Mouse (Mus musculus) megakaryocyte, embryonic 14.5 days (primary cell): ENCODE data around the gene Mrpl55. TPM values are rescaled to one million over a fixed set of nuclear protein-coding genes. Genes with fewer than 3 reads are reported as not detected.

Experiments used
- H3K27me3 ChIP-seq: replicated peaks from 2 replicates; pipeline ENCODE3; 2012; ENCODE audit warnings: inconsistent platforms
- H3K36me3 ChIP-seq: replicated peaks from 2 replicates; pipeline ENCODE3; 2012; ENCODE audit warnings: low read length, inconsistent platforms, mixed read lengths
- H3K4me1 ChIP-seq: 2 replicates; pipeline ENCODE4 v1.6.1; 2012; ENCODE audit warnings: inconsistent platforms
- H3K4me3 ChIP-seq: replicated peaks from 2 replicates; pipeline ENCODE3; 2012; ENCODE audit warnings: moderate library complexity, mild to moderate bottlenecking, inconsistent platforms
- H3K9me3 ChIP-seq: 2 replicates; pipeline ENCODE4 v1.6.1; 2012; ENCODE audit warnings: inconsistent platforms
- FLI1 ChIP-seq: IDR thresholded peaks from 2 replicates; pipeline ENCODE4 v1.6.1; 2012; ENCODE audit warnings: low read length, inconsistent platforms, mixed read lengths
- GATA1 ChIP-seq: IDR thresholded peaks from 3 replicates; pipeline ENCODE4 v1.6.1; 2012; ENCODE audit warnings: mixed read lengths, low read length, inconsistent platforms, borderline replicate concordance
- polyA plus RNA-seq: library from polyadenylated mRNA; stranded (reverse); fragments of >175 nt; gene quantifications from 2 replicates; pipeline ENCODE4 v1.2.3, GENCODE M21; 2012; ENCODE audit warnings: low replicate concordance; ENCODE audit not compliant: insufficient read depth

Mrpl55 gene
- 22.0 and 34.5 TPM in 2 replicates for polyA plus RNA-seq

GRCm38 (mm10) chr11:59202081-59202995 is at the start of gene Mrpl55:
Gene Mrpl55, plus strand, starts transcription at chr11:59202486.
- Histone ChIP-seq H3K9me3 (no peaks in the 10 kb centered on the region), H3K4me3 (peak within 1 kb of the TSS; percentile 92), H3K4me1 (peaks cover 25% of the 10 kb centered on the region), H3K36me3 (peaks cover 35% of the 10 kb centered on the region), H3K27me3 (no peaks in the 10 kb centered on the region)
- TF ChIP-seq FLI1 (no peak), GATA1 (no peak)

- Histone ChIP-seq H3K4me3 (no peak overlapping the region), H3K9me3 (no peaks in the 10 kb centered on the region), H3K36me3 (peaks cover 34% of the 10 kb centered on the region), H3K4me1 (peaks cover 9% of the 10 kb centered on the region), H3K27me3 (peaks cover 6% of the 10 kb centered on the region)
- TF ChIP-seq FLI1, result no peak
- TF ChIP-seq GATA1, result no peak
Observed at GRCm38 (mm10) chr11:59154220-59154619, 48.1 kb upstream of the Mrpl55 start.

GRCm38 (mm10) chr11:59155900-59156299 is 46.4 kb upstream of the Mrpl55 start:
- H3K27me3 ChIP-seq, result no peaks in the 10 kb centered on the region
- TF ChIP-seq FLI1 (no peak), GATA1 (no peak)
- H3K36me3 ChIP-seq, result peaks cover 34% of the 10 kb centered on the region
- H3K9me3 ChIP-seq, result no peaks in the 10 kb centered on the region
- H3K4me1 ChIP-seq, result peaks cover 13% of the 10 kb centered on the region
- H3K4me3 ChIP-seq, result no peak overlapping the region

- Histone ChIP-seq H3K27me3 (no peaks in the 10 kb centered on the region), H3K36me3 (peaks cover 34% of the 10 kb centered on the region), H3K4me3 (no peak overlapping the region), H3K4me1 (peaks cover 36% of the 10 kb centered on the region), H3K9me3 (no peaks in the 10 kb centered on the region)
- TF ChIP-seq GATA1 (no peak), FLI1 (no peak)
Observed at GRCm38 (mm10) chr11:59159099-59159498, 43.2 kb upstream of the Mrpl55 start.

- Histone ChIP-seq H3K36me3 (peaks cover 34% of the 10 kb centered on the region), H3K4me3 (no peak overlapping the region), H3K27me3 (no peaks in the 10 kb centered on the region), H3K9me3 (no peaks in the 10 kb centered on the region), H3K4me1 (peaks cover 37% of the 10 kb centered on the region)
- TF ChIP-seq GATA1 (no peak), FLI1 (no peak)
Observed at GRCm38 (mm10) chr11:59159558-59159957, 42.7 kb upstream of the Mrpl55 start.

- Histone ChIP-seq H3K9me3 (no peaks in the 10 kb centered on the region), H3K4me1 (peaks cover 47% of the 10 kb centered on the region), H3K36me3 (peaks cover 25% of the 10 kb centered on the region), H3K27me3 (no peaks in the 10 kb centered on the region), H3K4me3 (no peak overlapping the region)
- no peak for TF ChIP-seq GATA1
- no peak for TF ChIP-seq FLI1
Observed at GRCm38 (mm10) chr11:59161398-59161797, 40.9 kb upstream of the Mrpl55 start.

GRCm38 (mm10) chr11:59162443-59163254 is 39.6 kb upstream of the Mrpl55 start:
- peak overlapping the region; percentile 99 for H3K4me3 ChIP-seq
- peaks cover 13% of the 10 kb centered on the region for H3K36me3 ChIP-seq
- no peaks in the 10 kb centered on the region for H3K9me3 ChIP-seq
- peaks cover 1% of the 10 kb centered on the region for H3K27me3 ChIP-seq
- no peak for TF ChIP-seq GATA1
- no peak for TF ChIP-seq FLI1
- H3K4me1 ChIP-seq, result peaks cover 49% of the 10 kb centered on the region

- Histone ChIP-seq H3K4me1 (peaks cover 58% of the 10 kb centered on the region), H3K27me3 (peaks cover 7% of the 10 kb centered on the region), H3K4me3 (peak within 1 kb of the TSS; percentile 99), H3K9me3 (no peaks in the 10 kb centered on the region), H3K36me3 (peaks cover 5% of the 10 kb centered on the region)
- TF ChIP-seq GATA1 (peak; percentile 35; the same call in 1 of the 3 replicates), FLI1 (peak; percentile 43; the same call in 1 of the 2 replicates)
Observed at GRCm38 (mm10) chr11:59163255-59164236, 38.7 kb upstream of the Mrpl55 start, which contains the start of gene Iba57. Gene Iba57, minus strand, starts transcription at chr11:59163739.

GRCm38 (mm10) chr11:59164384-59164783 is 37.9 kb upstream of the Mrpl55 start:
- H3K9me3 ChIP-seq, result no peaks in the 10 kb centered on the region
- TF ChIP-seq FLI1 (no peak), GATA1 (no peak)
- peaks cover 61% of the 10 kb centered on the region for H3K4me1 ChIP-seq
- no peaks in the 10 kb centered on the region for H3K36me3 ChIP-seq
- peaks cover 11% of the 10 kb centered on the region for H3K27me3 ChIP-seq
- H3K4me3 ChIP-seq, result peak overlapping the region; percentile 99
